Mouse (Mus musculus): ENCODE results near the gene Adcy5. TPM values are rescaled to one million over a fixed set of nuclear protein-coding genes. Genes with fewer than 3 reads are reported as not detected.

Gene Adcy5
- total and polyA plus RNA-seq, 3 experiments = under 0.01 to 0.08 TPM; not detected in 1

GRCm38 (mm10) chr16:35201281-35201680, 46.6 kb downstream of the Adcy5 start:
- Histone ChIP-seq H3K9ac (ENCODE audit: control insufficient read depth, low read depth, low read length, poor library complexity, severe bottlenecking) (no peak overlapping the region), H3K27me3 (ENCODE audit: control insufficient read depth in 1 of 2, insufficient read depth in 2 of 2, low read length in 2 of 2) (no peaks in the 10 kb centered on the region), H3K27ac (ENCODE audit: control insufficient read depth, low read depth, low read length) (no peak overlapping the region), H3K4me1 (ENCODE audit: control insufficient read depth in 1 of 2, insufficient read depth in 2 of 2, low read length in 2 of 2) (no peaks in the 10 kb centered on the region), H3K79me2 (ENCODE audit: control insufficient read depth, insufficient read depth, low read length, poor library complexity) (no peaks in the 10 kb centered on the region), H3K36me3 (ENCODE audit: control insufficient read depth in 1 of 2, insufficient read depth in 2 of 2, low read length in 2 of 2) (no peaks in the 10 kb centered on the region), H3K9me3 (replicated peaks; ENCODE audit: insufficient read depth, low read length) (no peaks in the 10 kb centered on the region), H3K4me3 (ENCODE audit: control insufficient read depth in 1 of 2, insufficient read depth in 1 of 2, low read depth in 2 of 2, low read length in 2 of 2) (no peak overlapping the region)
- no peak for TF ChIP-seq EP300 (IDR thresholded peaks at IDR 0.05; ENCODE audit: low read depth in 1 of 2, low read length in 2 of 2)
- no peak for TF ChIP-seq MAZ (IDR thresholded peaks at IDR 0.05; ENCODE audit: low read depth, low read length)
- TF ChIP-seq MEF2A (IDR thresholded peaks at IDR 0.05; ENCODE audit: extremely low read depth, insufficient replicate concordance, low read depth, low read length, poor library complexity, severe bottlenecking) = no peak
- no peak for TF ChIP-seq MYC (IDR thresholded peaks at IDR 0.05; ENCODE audit: low read depth, low read length)
- no peak for TF ChIP-seq MXI1 (IDR thresholded peaks at IDR 0.05; ENCODE audit: low read depth, low read length)
- TF ChIP-seq RAD21 (IDR thresholded peaks at IDR 0.05; ENCODE audit: low read depth, low read length) = no peak
- TF ChIP-seq NRF1 (IDR thresholded peaks at IDR 0.05; ENCODE audit: insufficient read depth, low read depth, low read length, poor library complexity, severe bottlenecking) = no peak
- TF ChIP-seq JUND (IDR thresholded peaks at IDR 0.05; ENCODE audit: low read depth, low read length) = no peak
- no peak for TF ChIP-seq CHD2 (IDR thresholded peaks at IDR 0.05; ENCODE audit: low read length)
- no peak for TF ChIP-seq CTCF (IDR thresholded peaks at IDR 0.05 in 2 of 3, conservative IDR thresholded peaks at IDR 0.05 in 1 of 3; ENCODE audit: control insufficient read depth in 1 of 3, insufficient read depth in 1 of 3, low read depth in 2 of 3, low read length in 3 of 3, poor library complexity in 1 of 3, severe bottlenecking in 1 of 3)
- TF ChIP-seq GATA1 (IDR thresholded peaks at IDR 0.05; ENCODE audit: low read depth, low read length) = no peak
- TF ChIP-seq MYB (IDR thresholded peaks at IDR 0.05; ENCODE audit: low read depth, low read length) = no peak
- TF ChIP-seq NELFE (IDR thresholded peaks at IDR 0.05; ENCODE audit: low read depth, low read length) = no peak
- TF ChIP-seq CHD1 (IDR thresholded peaks at IDR 0.05; ENCODE audit: low read depth, low read length) = no peak
- no peak for TF ChIP-seq POLR2A (IDR thresholded peaks at IDR 0.05; ENCODE audit: control insufficient read depth in 1 of 2, insufficient read depth in 1 of 2, low read depth in 1 of 2, low read length in 2 of 2, poor library complexity in 1 of 2)
- no peak for DNase-seq (ENCODE audit: low read depth, low spot score)

- TF ChIP-seq POLR2A (IDR thresholded peaks at IDR 0.05; ENCODE audit: control insufficient read depth in 1 of 2, insufficient read depth in 1 of 2, low read depth in 1 of 2, low read length in 2 of 2, poor library complexity in 1 of 2) (no peak), MAZ (IDR thresholded peaks at IDR 0.05; ENCODE audit: low read depth, low read length) (no peak), GABPA (IDR thresholded peaks at IDR 0.05; ENCODE audit: low read depth, low read length) (no peak), RCOR1 (IDR thresholded peaks at IDR 0.05; ENCODE audit: low read depth, low read length) (no peak), USF1 (IDR thresholded peaks at IDR 0.05; ENCODE audit: low read depth, low read length) (no peak), POLR2AphosphoS2 (IDR thresholded peaks at IDR 0.05; ENCODE audit: low read length) (no peak), HCFC1 (IDR thresholded peaks at IDR 0.05; ENCODE audit: low read depth, low read length) (no peak), ZMIZ1 (IDR thresholded peaks at IDR 0.05; ENCODE audit: low read depth, low read length) (no peak), CTCF (IDR thresholded peaks at IDR 0.05 in 2 of 3, conservative IDR thresholded peaks at IDR 0.05 in 1 of 3; ENCODE audit: control insufficient read depth in 1 of 3, insufficient read depth in 1 of 3, low read depth in 2 of 3, low read length in 3 of 3, poor library complexity in 1 of 3, severe bottlenecking in 1 of 3) (no peak), MXI1 (IDR thresholded peaks at IDR 0.05; ENCODE audit: low read depth, low read length) (no peak), MYC (IDR thresholded peaks at IDR 0.05; ENCODE audit: low read depth, low read length) (no peak), NELFE (IDR thresholded peaks at IDR 0.05; ENCODE audit: low read depth, low read length) (no peak), MAFK (IDR thresholded peaks at IDR 0.05; ENCODE audit: borderline replicate concordance, low read depth, low read length) (no peak), BHLHE40 (IDR thresholded peaks at IDR 0.05; ENCODE audit: borderline replicate concordance, low read depth, low read length) (no peak), GATA1 (IDR thresholded peaks at IDR 0.05; ENCODE audit: low read depth, low read length) (no peak), JUND (IDR thresholded peaks at IDR 0.05; ENCODE audit: low read depth, low read length) (no peak), ZNF384 (IDR thresholded peaks at IDR 0.05; ENCODE audit: low read depth, low read length) (no peak), SIN3A (IDR thresholded peaks at IDR 0.05; ENCODE audit: low read length) (no peak)
Measured at GRCm38 (mm10) chr16:35203511-35203910, 48.8 kb downstream of the Adcy5 start.

More at GRCm38 (mm10) chr16:35203511-35203910, 48.8 kb downstream of the Adcy5 start:
- H3K4me1 ChIP-seq (ENCODE audit: control insufficient read depth in 1 of 2, insufficient read depth in 2 of 2, low read length in 2 of 2) = no peaks in the 10 kb centered on the region
- H3K9me3 ChIP-seq (replicated peaks; ENCODE audit: insufficient read depth, low read length) = no peaks in the 10 kb centered on the region
- H3K27me3 ChIP-seq (ENCODE audit: control insufficient read depth in 1 of 2, insufficient read depth in 2 of 2, low read length in 2 of 2) = no peaks in the 10 kb centered on the region
- H3K27ac ChIP-seq (ENCODE audit: control insufficient read depth, low read depth, low read length) = no peak overlapping the region
- no peak for DNase-seq (ENCODE audit: low read depth, low spot score)
- H3K79me2 ChIP-seq (ENCODE audit: control insufficient read depth, insufficient read depth, low read length, poor library complexity) = no peaks in the 10 kb centered on the region
- H3K9ac ChIP-seq (ENCODE audit: control insufficient read depth, low read depth, low read length, poor library complexity, severe bottlenecking) = no peak overlapping the region
- H3K4me3 ChIP-seq (ENCODE audit: control insufficient read depth in 1 of 2, insufficient read depth in 1 of 2, low read depth in 2 of 2, low read length in 2 of 2) = no peak overlapping the region
- H3K36me3 ChIP-seq (ENCODE audit: control insufficient read depth in 1 of 2, insufficient read depth in 2 of 2, low read length in 2 of 2) = no peaks in the 10 kb centered on the region

Data from MEL (cell line).